Mouse (Mus musculus) cerebellum, adult 8-10 months (tissue): ENCODE results near the gene Casp14.
"Not testable (repeated sequence)": the region's sequence is repeated elsewhere in the genome, so short reads cannot be mapped to it uniquely, and the experiment has no call there.

Experiments used
- DNase-seq: peaks from one replicate; pipeline ENCODE4 v3.0.0; 2022

Gene Casp14

DNA sequence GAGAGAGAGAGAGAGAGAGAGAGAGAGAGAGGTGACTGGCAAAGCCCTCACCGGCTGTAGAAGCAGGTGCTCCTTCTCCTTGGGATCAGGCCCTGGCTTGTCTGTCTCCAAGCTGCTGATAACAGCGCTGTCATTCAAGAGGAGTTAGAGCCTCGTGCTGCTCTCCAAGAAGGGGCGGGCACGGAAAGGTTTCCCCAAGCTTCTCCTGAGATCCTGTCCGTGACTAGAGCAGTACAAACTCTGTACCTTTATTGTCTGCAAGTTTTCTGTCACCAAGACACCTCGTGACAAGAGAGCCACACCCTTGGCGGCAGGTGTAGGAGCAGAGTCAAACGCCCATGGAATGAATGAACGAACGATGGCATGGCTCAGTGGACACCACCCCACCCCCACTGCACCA lies at the start of gene Casp14:
TSS of gene Casp14 (minus strand) at position 239 of the 400 bp plus-strand sequence.
- no peak for DNase-seq

DNA sequence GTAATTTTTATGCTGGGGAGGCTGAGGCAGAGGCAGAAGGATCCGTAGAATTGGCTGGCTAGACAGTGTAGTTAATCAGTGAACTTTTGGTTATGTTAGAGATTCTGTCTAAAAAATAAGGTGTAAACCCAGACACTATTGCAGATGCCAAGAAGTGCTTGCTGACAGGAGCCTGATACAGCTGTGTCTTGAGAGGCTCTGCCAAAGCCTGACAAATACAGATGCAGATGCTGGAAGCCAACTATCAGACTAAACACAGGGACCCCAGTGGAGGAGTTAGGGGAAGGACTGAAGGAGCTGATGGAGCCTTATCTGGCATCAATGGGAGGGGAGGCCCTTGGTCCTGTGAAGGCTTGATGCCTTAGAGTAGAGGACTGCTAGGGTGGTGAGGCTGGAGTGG lies 47.5 kb upstream of the Casp14 start:
- no peak for DNase-seq

DNA sequence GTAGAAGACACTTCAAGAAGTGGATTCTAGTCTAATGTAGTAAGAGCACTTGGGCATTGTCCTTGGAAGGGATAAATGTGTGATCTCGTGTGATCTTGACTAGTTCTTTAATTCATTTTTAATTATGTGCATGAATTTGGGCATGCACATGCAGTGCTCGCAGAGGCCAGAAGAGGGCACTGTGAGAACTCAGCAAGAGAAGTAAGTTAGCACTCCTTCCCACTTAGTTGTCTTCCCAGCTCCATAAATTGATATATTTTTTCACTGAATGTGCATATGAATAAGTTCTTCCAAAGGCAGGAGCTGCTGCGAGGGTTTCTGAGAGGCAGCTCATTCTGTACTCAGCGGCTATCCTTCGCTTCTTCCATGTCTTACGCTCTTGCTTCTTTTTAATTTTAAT lies 37.9 kb upstream of the Casp14 start:
- peak; percentile 70 for DNase-seq

GRCm38 (mm10) chr10:78752452-78753191 lies 34.5 kb upstream of the Casp14 start, which contains the start of gene Ccdc105:
Gene Ccdc105, minus strand, starts transcription at chr10:78753065.
- peak; percentile 72 for DNase-seq

GRCm38 (mm10) chr10:78748946-78749345 lies 30.9 kb upstream of the Casp14 start:
- DNase-seq, result no peak

DNA sequence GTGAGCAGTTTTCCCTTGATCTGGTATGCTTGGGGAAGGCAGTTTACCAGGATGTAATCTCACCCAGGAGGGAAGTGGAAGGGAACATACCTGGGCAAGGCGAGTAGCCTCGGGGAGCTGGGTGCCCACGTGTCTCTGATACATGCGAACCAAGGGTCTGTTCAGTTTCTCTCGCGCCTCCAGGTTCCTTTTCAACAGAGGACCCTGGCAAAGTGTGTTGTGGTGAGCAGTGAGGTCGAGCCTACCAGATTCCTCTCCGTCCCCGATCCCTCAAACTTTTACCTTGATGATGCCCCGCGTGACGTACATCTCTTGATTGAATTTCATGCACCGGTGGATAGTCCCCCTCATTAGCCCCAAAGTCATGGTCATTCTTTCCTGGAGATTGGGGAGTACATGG lies 30.1 kb upstream of the Casp14 start:
- no peak for DNase-seq

GRCm38 (mm10) chr10:78747035-78747721 lies 29.1 kb upstream of the Casp14 start:
- peak; percentile 14 for DNase-seq

- no peak for DNase-seq
Observed at GRCm38 (mm10) chr10:78745453-78746232, 27.5 kb upstream of the Casp14 start.

DNA sequence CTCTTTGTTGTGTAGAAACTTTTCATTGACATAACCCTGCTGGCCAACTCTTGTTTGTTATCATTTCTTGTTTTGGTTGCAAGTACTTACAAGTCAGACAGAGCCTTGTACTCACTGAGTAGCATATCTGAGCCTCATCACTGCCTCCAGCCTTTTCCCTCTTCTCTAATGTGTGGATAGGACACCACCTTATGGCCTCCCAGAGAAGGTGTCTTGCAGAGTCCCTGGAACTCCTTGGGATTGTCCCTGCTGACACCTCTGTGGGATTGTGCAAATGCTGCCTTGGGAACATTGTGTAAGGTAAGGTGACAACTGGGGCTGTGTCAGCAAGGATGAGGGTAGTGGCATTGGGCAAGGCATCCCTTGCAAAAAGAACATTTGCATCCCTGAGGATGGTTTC lies 25.6 kb upstream of the Casp14 start:
- DNase-seq, result no peak

DNA sequence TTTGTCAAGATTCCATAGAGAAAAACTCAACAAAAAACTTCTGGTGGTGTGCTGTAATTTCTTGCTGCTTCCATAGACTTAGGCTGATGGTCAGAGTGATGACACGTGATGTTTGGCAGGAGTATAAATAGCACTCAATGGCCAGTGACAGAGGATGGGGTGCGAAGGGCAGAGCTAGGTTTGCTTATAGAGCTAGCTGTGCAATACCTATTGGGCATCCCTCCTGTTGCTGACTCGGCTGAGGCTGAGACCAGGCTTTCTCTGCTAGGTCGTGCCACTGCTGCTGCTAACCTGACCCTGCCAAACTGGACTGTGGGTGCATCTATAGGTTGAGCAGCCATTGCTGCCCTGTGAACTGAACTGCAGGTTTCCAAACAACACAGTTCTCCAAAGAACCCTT lies 21.7 kb upstream of the Casp14 start:
- DNase-seq, result no peak

DNA sequence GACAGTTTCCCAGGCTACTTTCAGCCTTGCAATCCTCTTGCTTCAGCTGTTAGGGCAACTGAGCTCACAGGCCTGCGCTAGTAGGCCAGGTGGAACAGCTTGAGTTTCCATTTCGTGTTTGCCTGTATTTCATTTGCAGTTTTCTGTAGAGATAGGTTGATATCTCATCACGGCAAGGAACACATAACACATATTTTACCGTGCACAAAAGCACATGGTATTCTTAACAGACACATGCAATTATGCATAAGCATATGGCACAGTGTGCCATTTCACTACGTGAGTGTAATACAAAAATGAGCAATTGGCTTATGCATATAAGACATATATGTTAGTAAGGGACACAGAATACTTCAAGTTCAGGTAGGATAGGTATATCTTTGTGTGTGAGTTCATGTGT lies 9.8 kb upstream of the Casp14 start:
- no peak for DNase-seq

DNA sequence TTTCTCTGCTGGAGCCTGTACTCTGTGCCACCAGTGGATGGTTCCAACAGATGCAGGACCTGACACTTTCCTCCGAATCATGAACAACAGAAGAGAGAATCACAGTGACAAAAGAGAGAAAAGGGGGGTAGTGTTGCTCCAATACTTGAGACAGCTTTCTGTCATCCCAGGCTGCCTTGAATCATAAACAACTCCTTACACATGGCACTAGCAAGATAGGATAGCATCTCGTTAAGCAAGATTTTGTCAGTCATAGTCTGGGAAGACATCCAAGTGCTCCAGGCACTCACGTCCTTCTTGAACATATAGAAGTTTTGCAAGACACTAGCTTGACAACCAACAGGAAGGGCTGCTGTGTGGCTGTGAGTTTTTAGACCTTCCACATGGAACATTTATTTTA lies 8.9 kb upstream of the Casp14 start:
- DNase-seq, result no peak

GRCm38 (mm10) chr10:78723416-78723815 lies 5.3 kb upstream of the Casp14 start:
- no peak for DNase-seq

DNA sequence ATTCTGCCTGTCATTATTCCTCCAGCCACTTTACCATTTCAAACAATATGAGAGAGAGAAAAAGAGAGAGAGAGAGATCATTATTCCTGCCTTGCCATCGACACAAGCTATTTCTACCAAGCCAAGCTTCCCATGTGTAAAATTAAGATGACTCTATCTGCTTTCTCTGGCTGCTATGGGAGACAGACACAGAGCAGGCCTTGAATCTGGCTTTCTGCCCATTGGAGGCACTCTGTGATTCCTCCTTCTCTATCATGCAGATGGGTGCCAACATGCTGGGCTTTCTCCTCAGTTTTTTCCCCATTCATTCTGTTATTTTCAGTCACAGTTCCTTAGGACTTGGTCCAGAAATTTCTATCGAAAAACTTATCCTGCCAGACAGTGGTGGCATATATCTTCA lies 4.6 kb upstream of the Casp14 start:
- DNase-seq, result no peak

DNA sequence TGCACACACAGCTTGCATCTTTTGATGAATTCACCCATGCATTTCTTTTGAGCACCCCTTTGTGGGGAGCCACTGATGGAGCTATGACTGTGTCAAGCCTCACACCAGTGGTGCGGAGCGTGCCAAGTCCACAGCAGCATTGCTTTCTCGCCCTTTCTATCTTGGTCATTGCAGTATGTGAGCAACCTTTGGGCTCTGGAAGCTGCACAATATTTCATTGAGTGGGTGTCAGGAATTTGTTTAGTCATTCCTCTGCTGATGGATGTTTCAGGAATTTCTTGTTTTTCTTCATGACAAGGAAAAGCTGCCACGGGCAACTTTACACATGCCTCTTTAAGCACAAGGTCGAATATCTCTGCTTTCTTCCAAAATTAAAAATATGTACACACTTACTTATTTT lies 3.9 kb upstream of the Casp14 start:
- no peak for DNase-seq

- no peak for DNase-seq
Observed at GRCm38 (mm10) chr10:78716231-78716630, 1.9 kb downstream of the Casp14 start.

GRCm38 (mm10) chr10:78715156-78715555 lies 2.9 kb downstream of the Casp14 start:
- DNase-seq, result no peak

DNA sequence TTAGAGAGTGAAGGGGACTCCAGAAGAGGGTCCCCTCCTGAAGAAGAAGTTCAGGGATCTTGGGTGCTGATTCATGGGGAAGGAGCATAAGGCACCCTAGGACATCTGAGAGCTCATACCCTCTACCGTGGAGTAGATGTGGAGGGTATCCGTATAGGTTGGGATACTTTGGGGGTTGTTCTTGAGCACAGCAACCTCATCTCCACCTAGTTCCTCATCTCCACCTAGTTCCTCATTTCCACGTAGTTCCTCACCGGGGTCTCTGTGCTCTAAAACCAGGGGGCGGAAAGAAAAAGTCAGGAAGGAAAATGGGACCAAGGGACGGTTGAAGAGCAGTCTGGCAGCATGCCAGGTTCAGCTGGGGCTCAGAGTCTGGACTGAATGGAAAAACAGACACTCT lies 4.0 kb downstream of the Casp14 start:
- no peak for DNase-seq

- DNase-seq, result no peak
Observed at GRCm38 (mm10) chr10:78710706-78711105, 7.4 kb downstream of the Casp14 start.

DNA sequence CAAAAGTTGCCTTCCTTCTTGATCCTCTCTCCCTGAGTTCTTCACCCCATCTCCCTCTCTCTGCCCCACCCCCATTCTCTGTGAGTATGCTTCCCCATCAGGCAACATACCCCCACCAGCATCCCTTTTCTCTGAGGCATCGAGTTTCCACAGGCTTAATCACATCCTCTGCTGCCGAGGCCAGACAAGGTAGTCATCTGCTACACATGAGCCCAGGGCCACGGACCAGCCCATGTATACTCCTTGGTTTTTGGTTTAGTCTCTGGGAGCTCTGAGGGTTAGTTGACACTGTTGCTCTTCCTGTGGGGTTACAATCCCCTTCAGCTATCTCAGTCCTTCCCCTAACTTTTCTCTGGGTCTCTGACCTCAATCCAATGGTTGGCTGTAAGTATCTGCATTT lies 17.2 kb downstream of the Casp14 start:
- DNase-seq, result no peak

- no peak for DNase-seq
Observed at GRCm38 (mm10) chr10:78689973-78690372, 28.1 kb downstream of the Casp14 start.

GRCm38 (mm10) chr10:78686995-78687577 lies 31.0 kb downstream of the Casp14 start:
- no peak for DNase-seq

DNA sequence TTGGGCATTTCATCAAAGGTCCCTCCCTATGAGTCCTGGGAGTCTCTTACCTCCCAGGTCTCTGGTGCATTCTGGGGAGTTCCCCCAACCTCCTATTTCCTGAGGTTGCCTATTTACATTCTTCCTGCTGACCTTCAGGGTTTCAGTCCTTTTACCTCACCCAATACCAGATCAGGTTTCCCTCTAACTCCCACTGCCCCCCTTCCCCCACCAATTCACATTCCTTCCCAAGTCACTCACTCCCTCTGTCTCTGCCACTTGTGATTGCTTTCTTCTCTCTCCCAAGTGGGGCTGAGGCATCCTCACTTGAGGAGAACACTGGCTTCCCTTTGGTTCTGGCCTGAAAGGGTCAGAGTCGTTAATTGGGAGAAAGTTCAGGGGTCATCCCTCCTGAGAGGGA lies 48.0 kb downstream of the Casp14 start:
- DNase-seq, result not testable (repeated sequence)
